ENCODE assay signal across 11 mouse cellular contexts in the genomic region with DNA sequence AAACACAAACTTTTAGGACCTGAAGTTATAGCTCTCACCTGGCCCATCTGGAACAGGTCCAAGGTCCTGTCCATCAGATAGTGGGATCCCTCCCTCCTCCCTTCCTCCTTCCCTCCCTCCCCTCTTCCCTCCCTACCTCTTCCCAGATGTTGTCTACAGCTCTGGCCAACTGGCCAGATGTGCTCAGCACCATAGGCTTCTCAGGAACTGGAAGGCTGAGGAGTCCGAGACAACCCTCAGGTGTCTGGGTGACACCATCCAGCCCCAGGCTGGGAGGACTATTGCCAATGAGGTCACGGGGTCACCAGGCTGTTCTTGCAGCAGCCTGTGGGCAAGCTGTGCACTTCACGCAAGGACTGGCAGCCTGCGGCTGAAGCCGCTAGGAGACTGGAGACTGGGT.
DNase-seq lines count a peak whose midpoint lies in the region; ATAC-seq lines count a peak whose summit lies in the region.
"Had no signal": no experiment of that assay in that cellular context is flagged by ENCODE, and none has a peak within 500 bp of the region (broad histone marks: within the 10 kb centered on the region; RNA-seq: fewer than 3 reads in every experiment).

No protein-coding gene starts in this region.

- no peak for ATAC-seq in embryonic facial prominence, embryonic 11.5 days (replicated peaks; ENCODE audit: insufficient number of reproducible peaks, low FRiP score, low TSS enrichment, low read depth)
- no peak for ATAC-seq in intestine, embryonic 16.5 days
- ATAC-seq: inflammation-experienced regulatory T-cells, adult 6 months had no signal

- no peak overlapping the region; the same call in 1 of the 2 replicates for H3K4me2 ChIP-seq in embryonic facial prominence, embryonic 11.5 days (ENCODE audit: low read depth, low read length)
- H3K4me2 ChIP-seq in intestine, embryonic 16.5 days (ENCODE audit: low read depth, low read length), result no peak overlapping the region

- no peak overlapping the region; the same call in 1 of the 2 replicates for H3K9ac ChIP-seq in embryonic facial prominence, embryonic 11.5 days (replicated peaks; ENCODE audit: low read length)
- H3K9ac ChIP-seq in intestine, embryonic 16.5 days (ENCODE audit: low read depth, low read length), result no peak overlapping the region

- H3K4me3 ChIP-seq in embryonic facial prominence, embryonic 11.5 days (ENCODE audit: low read depth, low read length), result no peak overlapping the region
- no peak overlapping the region for H3K4me3 ChIP-seq in intestine, embryonic 16.5 days (ENCODE audit: low read length)
- H3K4me3 ChIP-seq: myocyte had no signal

- no peaks in the 10 kb centered on the region for H3K27me3 ChIP-seq in embryonic facial prominence, embryonic 11.5 days (ENCODE audit: control insufficient read depth, insufficient read depth, low read length)
- no peaks in the 10 kb centered on the region; the same call in 1 of the 2 replicates for H3K27me3 ChIP-seq in intestine, embryonic 16.5 days (replicated peaks; ENCODE audit: control insufficient read depth, insufficient read depth, low read length)

- H3K36me3 ChIP-seq in embryonic facial prominence, embryonic 11.5 days (replicated peaks; ENCODE audit: control insufficient read depth, insufficient read depth, low read depth, low read length), result no peaks in the 10 kb centered on the region
- no peaks in the 10 kb centered on the region for H3K36me3 ChIP-seq in intestine, embryonic 16.5 days (ENCODE audit: control insufficient read depth, insufficient read depth, low read length)

- DNase-seq in adrenal gland, postnatal 14 days, result peak; percentile 36
- DNase-seq in adrenal gland, adult (ENCODE audit: inconsistent age in 2 of 2, low spot score in 1 of 2), result no peak
- DNase-seq in kidney, postnatal 10 days, result peak; percentile 37
- DNase-seq in kidney, postnatal 14 days, result no peak
- DNase-seq in embryonic facial prominence, embryonic 11.5 days (ENCODE audit: low spot score), result peak; percentile 60
- no peak for DNase-seq in right cerebral cortex, postnatal 25 days
- DNase-seq in spleen, postnatal 14 days (ENCODE audit: low spot score in 2 of 2), result no peak
- DNase-seq: spleen, adult 18-20 months had no signal

- 28% methylated on average over 5 of the region's 5 CpGs for WGBS in embryonic facial prominence, embryonic 11.5 days
- 49% methylated on average over 5 of the region's 5 CpGs for WGBS in intestine, embryonic 16.5 days

- peaks cover 35% of the 10 kb centered on the region for H3K4me1 ChIP-seq in embryonic facial prominence, embryonic 11.5 days (ENCODE audit: control insufficient read depth, insufficient read depth, low read length)
- peaks cover 73% of the 10 kb centered on the region for H3K4me1 ChIP-seq in intestine, embryonic 16.5 days (ENCODE audit: control insufficient read depth, insufficient read depth, low read length)

- H3K27ac ChIP-seq in embryonic facial prominence, embryonic 11.5 days (replicated peaks; ENCODE audit: low read depth, low read length), result peak overlapping the region; percentile 4
- peak overlapping the region; percentile 88 for H3K27ac ChIP-seq in intestine, embryonic 16.5 days (ENCODE audit: low read length)

- H3K9me3 ChIP-seq in embryonic facial prominence, embryonic 11.5 days (replicated peaks; ENCODE audit: control insufficient read depth, low read length), result no peaks in the 10 kb centered on the region
- no peaks in the 10 kb centered on the region for H3K9me3 ChIP-seq in intestine, embryonic 16.5 days (ENCODE audit: control insufficient read depth, low read length)

Comparison
In these comparisons a context has a peak if more than half of its experiments do, and no peak if none do; other contexts are left out.
1. DNase-seq: peak in adrenal gland, postnatal 14 days (single experiment), kidney, postnatal 10 days (single experiment) and embryonic facial prominence, embryonic 11.5 days (single experiment); none in adrenal gland, adult (0 of 2), kidney, postnatal 14 days (single experiment), right cerebral cortex, postnatal 25 days (single experiment) and spleen, postnatal 14 days (0 of 2).